Mouse (Mus musculus) thymus, adult 2 months (tissue): ENCODE measurements around the gene Shpk.

ENCODE experiments used
- CTCF ChIP-seq: fragments of 200-500 bp; IDR thresholded peaks from 2 replicates; pipeline ENCODE4 v1.5.1; 2012; ENCODE audit warnings: mild to moderate bottlenecking, control low read depth, low read length, moderate library complexity, borderline replicate concordance; ENCODE audit not compliant: control insufficient read depth, poor library complexity, insufficient read depth; ENCODE audit errors: extremely low read depth
- POLR2A ChIP-seq: fragments of 200-500 bp; IDR thresholded peaks from 2 replicates; pipeline ENCODE4 v1.6.1; 2012; ENCODE audit warnings: mild to moderate bottlenecking, low read length, control low read depth, moderate library complexity; ENCODE audit not compliant: control insufficient read depth, poor library complexity, insufficient read depth; ENCODE audit errors: extremely low read depth

GRCm38 (mm10) chr11:73177509-73177875, 21.8 kb upstream of the Shpk start:
- TF ChIP-seq POLR2A (no peak), CTCF (no peak)
